Mouse (Mus musculus) layer of hippocampus, postnatal 25 days (tissue): ENCODE measurements around the gene Erp44. TPM values are rescaled to one million over a fixed set of nuclear protein-coding genes. Genes with fewer than 3 reads are reported as not detected.
A peak's percentile ranks its signal among the peaks of the same experiment; 100 is the strongest.

ENCODE experiments used
- DNase-seq, 2 experiments: peaks; one replicate each; pipeline ENCODE4 v3.0.0; 2022; ENCODE audit warnings: mixed read lengths in 2 of 2, low spot score in 1 of 2; ENCODE audit errors: extremely low spot score in 1 of 2
- microRNA-seq, 2 experiments: library from miRNA; unstranded; fragments of <30 nt; microRNA quantifications; one replicate each; pipeline ENCODE4 v1.2.0; 2021
- total RNA-seq, 2 experiments: library from RNA; stranded (reverse); gene quantifications; 2 replicates each; pipeline ENCODE4 v1.2.3; 2021

Gene Erp44
- total RNA-seq, 2 experiments from 2014 or later, result 32.3 to 33.5 TPM

DNA sequence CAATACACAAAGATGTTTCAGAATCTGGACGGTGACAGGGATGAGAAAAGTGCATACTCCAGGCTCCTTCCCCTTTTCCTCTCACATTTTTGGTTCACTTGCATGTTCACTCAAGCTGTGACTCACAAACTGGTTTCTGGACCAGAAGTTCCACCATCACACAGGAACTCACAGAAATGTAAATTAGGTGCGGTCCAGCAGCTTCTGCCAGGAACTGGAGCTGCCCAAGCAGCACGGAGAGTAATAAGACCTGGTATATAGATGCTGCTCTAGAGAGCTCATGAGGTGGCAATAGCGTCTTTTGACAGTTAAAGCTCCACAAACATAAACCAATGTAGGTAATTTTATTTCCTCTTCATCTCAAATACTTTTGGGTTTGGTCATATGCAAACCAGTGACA is 36.9 kb downstream of the Erp44 start:
- DNase-seq, result no peak

- DNase-seq, result no peak
Observed at GRCm38 (mm10) chr4:48239046-48239445, 40.3 kb downstream of the Erp44 start.

GRCm38 (mm10) chr4:48236721-48237120 is 42.6 kb downstream of the Erp44 start:
- no peak for DNase-seq

GRCm38 (mm10) chr4:48226800-48227199 is 52.6 kb downstream of the Erp44 start:
- DNase-seq, result no peak

DNA sequence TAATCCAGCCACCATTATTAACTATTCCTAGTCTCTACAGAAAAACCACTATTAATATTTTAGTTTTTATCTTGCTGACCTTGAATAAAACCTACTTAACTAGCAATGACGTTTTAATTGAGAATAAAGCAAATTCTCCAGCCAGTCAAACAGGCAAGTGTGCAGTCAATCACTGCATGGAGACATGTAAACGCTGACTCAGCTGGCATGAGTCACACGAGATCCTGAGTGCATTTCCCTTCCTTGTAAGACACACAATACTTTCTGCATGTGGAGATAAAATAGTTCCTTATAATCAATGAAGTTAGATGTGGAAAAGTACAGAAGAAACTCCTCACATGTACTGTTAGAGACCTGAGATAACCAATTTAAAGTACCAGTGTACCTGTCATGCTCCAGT is 53.8 kb downstream of the Erp44 start:
- no peak for DNase-seq

GRCm38 (mm10) chr4:48225173-48225572 is 54.2 kb downstream of the Erp44 start:
- peak; percentile 24 to 70 for DNase-seq

GRCm38 (mm10) chr4:48203564-48203963 is 75.8 kb downstream of the Erp44 start:
- DNase-seq, result no peak

DNA sequence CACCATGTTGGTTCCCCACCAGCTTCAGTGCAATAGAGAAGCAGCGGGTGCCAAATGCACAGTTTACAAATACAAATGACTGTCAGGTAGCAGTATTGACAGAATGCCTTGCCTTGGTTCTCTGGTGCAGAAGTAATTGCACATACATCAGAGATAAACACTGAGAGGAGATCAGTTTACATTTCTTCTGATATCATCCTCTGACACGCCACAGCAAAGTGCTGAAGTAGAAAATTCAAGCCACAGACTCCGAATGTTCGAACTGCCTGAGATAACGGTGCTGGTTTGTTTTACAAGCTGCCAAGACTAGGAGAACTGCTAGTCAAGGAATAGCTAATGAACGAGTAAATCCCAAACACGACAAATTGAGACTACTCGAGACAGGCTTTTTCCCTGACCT is 80.9 kb downstream of the Erp44 start:
- no peak for DNase-seq

DNA sequence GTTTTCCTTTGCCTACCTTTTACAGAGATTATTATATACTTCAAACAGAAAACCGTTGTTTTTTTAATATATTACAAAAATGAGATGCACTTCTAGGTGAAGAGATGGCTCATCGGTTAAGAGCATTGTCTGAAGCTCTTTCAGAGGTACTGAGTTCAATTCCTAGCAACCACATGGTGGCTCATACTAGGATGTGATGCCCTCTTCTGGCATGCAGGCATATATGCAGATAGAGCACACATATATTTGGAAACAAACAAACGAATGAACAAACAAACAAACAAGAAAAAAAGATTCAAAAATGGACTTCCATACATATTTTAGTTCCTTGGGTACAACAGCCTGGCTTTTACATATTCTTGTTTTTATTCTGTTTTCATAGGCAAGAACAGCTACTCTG is 81.4 kb downstream of the Erp44 start:
- DNase-seq, result no peak

DNA sequence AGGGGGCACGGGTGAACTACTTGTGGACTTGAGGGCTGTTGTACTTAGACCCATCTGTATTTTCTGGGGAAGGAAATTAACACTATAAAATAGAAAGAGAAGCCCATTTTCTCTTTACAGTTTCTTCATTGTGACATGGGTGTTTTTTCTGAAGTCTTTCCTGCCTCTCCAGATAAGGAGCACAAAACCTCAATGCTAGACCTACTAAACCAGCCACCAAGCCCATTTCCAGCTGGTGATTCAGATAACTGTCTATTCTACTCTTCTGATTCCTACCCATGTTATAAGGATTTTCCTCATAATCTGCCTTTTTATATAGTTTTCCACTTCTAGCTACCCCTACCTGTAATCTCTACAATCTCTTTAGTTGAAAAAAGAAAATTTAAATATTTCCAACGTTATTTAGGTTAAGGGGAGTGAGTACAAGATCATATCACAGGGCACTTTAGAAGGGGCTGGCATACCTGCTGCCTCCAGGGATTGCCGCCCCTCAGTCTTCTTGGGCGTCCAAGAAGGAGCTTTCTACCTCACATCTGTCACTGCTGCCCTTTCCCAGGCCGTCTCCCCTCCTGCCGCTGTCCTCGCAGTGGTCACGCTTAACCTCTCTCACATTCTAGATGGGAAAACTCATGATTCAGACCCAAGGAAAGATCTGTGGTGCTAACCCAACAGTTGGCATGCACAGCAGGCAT is 97.1 kb downstream of the Erp44 start:
- DNase-seq, result no peak

DNA sequence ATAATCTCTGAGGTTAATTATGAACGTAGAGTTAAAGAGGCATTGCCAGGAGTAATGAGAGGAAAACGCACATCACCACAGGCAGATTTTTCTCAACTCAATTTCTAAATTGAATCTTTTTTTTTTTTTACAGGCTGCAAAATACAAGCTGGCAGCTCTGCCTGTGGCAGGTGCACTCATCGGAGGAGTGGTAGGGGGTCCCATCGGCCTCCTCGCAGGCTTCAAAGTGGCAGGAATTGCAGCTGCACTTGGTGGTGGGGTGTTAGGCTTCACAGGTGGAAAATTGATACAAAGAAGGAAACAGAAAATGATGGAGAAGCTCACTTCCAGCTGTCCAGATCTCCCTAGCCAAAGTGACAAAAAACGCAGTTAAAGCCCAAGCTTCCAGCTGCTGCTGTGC is 98.0 kb downstream of the Erp44 start:
- no peak for DNase-seq

GRCm38 (mm10) chr4:48180922-48181321 is 98.4 kb downstream of the Erp44 start:
- no peak for DNase-seq

DNA sequence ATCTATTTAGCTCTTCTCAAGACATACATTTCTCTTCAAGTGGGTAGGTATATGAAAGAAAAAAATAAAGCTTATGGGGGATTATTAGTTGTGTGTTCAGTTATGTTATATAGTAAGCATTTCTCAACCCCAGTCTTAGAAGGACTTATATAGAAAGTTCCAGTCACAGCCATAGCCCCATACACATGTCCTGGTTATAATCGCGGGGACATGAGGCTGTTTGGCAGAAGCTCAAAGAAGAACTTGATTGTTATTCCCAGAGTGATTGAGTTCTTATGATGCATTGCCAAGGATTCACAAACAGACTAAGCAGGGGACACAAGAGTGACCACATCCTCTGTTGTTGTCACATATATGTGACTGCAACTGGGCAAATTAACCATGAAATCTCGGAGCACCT is 103.7 kb downstream of the Erp44 start:
- no peak for DNase-seq

DNA sequence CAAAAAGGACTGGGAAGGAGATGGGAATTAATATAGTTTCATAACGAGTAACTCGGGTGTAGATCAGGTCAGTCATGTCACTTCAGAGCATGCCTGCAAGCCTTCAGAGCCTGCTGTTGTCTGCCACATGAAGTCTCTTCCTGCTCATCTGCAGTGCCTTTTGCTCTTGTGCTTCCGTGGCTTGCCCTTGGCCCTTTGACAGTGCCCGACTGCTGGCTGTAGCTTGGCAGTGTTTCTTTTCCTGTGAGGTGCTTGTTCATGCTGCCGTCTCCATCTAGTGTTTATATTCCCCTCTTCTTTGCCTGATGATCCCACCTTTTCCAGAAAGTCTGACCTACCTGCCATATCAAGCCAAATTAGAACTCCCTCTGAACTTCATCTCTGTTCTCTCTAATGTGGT is 115.5 kb downstream of the Erp44 start:
- no peak for DNase-seq

DNA sequence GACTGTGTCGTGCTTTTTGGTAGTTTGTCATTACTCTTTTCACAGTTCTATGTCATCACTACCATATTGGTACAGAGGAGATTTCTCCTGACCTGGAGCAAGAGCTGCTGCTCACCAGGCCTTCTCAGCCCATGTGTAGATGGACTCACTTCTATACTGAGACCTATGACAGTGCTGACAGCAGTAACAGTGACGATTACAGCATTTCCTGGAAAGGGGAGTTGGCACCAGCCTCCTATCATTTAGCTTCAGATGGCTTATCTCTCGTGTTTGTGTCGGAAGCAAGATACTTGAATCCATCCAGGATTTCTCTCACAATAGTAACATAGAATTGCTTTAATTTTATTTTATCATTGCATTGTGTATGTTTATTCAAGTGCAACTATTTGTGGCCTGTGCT is 119.0 kb downstream of the Erp44 start:
- DNase-seq, result no peak

- DNase-seq, result no peak
Observed at GRCm38 (mm10) chr4:48155864-48156263, 123.5 kb downstream of the Erp44 start.

DNA sequence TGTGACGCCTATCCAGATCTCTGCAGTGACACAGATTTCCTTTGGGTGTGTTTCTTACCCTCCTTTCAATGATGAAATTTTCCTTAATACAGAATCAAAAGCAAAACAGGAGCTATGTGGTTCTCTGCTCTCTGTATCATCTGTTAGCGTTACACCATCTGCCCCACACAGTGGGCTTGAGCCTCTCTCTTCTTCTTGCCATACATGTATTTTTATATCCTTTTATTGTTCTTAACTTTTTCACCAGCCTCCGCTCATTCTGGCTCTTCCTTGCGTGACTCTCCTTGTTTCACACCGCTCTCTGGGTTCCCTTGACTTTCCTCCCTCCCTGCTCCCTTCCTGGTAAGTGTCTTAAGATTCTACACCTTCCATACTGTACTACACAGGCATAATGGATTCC is 126.1 kb downstream of the Erp44 start:
- no peak for DNase-seq

GRCm38 (mm10) chr4:48149492-48149891 is 129.9 kb downstream of the Erp44 start:
- DNase-seq, result no peak

Small RNAs within 50 kb of the gene (microRNA-seq; reads per million reads assigned to microRNA genes)
- 0 reads per million in 2 experiments for gene Mir1958

Other genes with a start within 250 kb of the Erp44 start
- gene Nr4a3, start 234.4 kb downstream of the Erp44 start, total RNA-seq, result 10 to 100 TPM; 60.7 to 82.9 TPM
- 10 to 100 TPM; 18.8 to 23.1 TPM for gene Stx17, start 154.6 kb downstream of the Erp44 start, total RNA-seq
- 10 to 100 TPM; 10.3 to 14.4 TPM for gene Invs, start 202 bp upstream of the Erp44 start, total RNA-seq
- 10 to 100 TPM; 23.1 to 27.6 TPM for gene Tex10, start 193.9 kb upstream of the Erp44 start, total RNA-seq